Mouse (Mus musculus) liver, adult 2 months (tissue): ENCODE measurements around the gene Haus2.

Experiments used
- CTCF ChIP-seq: fragments of 200-500 bp; IDR thresholded peaks from 2 replicates; pipeline ENCODE4 v1.5.1; 2011; ENCODE audit warnings: low read depth, low read length, control low read depth
- POLR2A ChIP-seq: fragments of 200-500 bp; IDR thresholded peaks from 2 replicates; pipeline ENCODE4 v1.6.1; 2011; ENCODE audit warnings: low read length, control low read depth; ENCODE audit not compliant: insufficient read depth; ENCODE audit errors: extremely low read depth

- TF ChIP-seq POLR2A (no peak), CTCF (no peak)
These were observed 34.7 kb downstream of the Haus2 start for GRCm38 (mm10) chr2:120643836-120644235.
